Mouse (Mus musculus) myocyte (in vitro differentiated cells): ENCODE data around the gene Fam122a. TPM values are rescaled to one million over a fixed set of nuclear protein-coding genes. Genes with fewer than 3 reads are reported as not detected.

Experiments
- H3K27me3 ChIP-seq: one replicate; pipeline ENCODE4 v1.6.1; 2011; ENCODE audit not compliant: control insufficient read depth, insufficient read depth, insufficient read length
- H3K36me3 ChIP-seq: one replicate; pipeline ENCODE4 v1.6.1; 2011; ENCODE audit not compliant: control insufficient read depth, insufficient read depth
- H3K4me2 ChIP-seq: one replicate; pipeline ENCODE4 v1.6.1; 2011; ENCODE audit warnings: low read depth, control low read depth
- H3K4me3 ChIP-seq: one replicate; pipeline ENCODE4 v1.5.1; 2011; ENCODE audit warnings: mild to moderate bottlenecking, control low read depth, moderate library complexity
- H3K79me2 ChIP-seq: one replicate; pipeline ENCODE4 v1.6.1; 2011; ENCODE audit not compliant: control insufficient read depth, insufficient read depth
- H3ac ChIP-seq: one replicate; pipeline ENCODE4 v1.6.1; 2011; ENCODE audit not compliant: control insufficient read depth, insufficient read length
- CEBPB ChIP-seq: IDR thresholded peaks from 2 replicates; pipeline ENCODE4 v1.6.1; 2011; ENCODE audit warnings: mild to moderate bottlenecking, moderate library complexity; ENCODE audit not compliant: poor library complexity, insufficient read depth, severe bottlenecking
- E2F4 ChIP-seq: IDR thresholded peaks from one replicate; pipeline ENCODE4 v1.6.1; 2011; ENCODE audit warnings: mild to moderate bottlenecking, control low read depth, moderate library complexity; ENCODE audit not compliant: insufficient read depth
- MAX ChIP-seq: IDR thresholded peaks from one replicate; pipeline ENCODE4 v1.6.1; 2011; ENCODE audit warnings: low read depth, mild to moderate bottlenecking, control low read depth
- MYOD1 ChIP-seq, 3 experiments: IDR thresholded peaks; one replicate each; pipeline ENCODE4 v1.6.1; 2011; ENCODE audit warnings: control low read depth in 2 of 3, low read depth in 2 of 3, mild to moderate bottlenecking in 2 of 3, moderate library complexity in 1 of 3; ENCODE audit not compliant: insufficient read length in 2 of 3, control insufficient read depth in 1 of 3
- MYOG ChIP-seq, 3 experiments: IDR thresholded peaks; one replicate each; pipeline ENCODE4 v1.6.1; 2011; ENCODE audit warnings: control low read depth in 2 of 3, low read depth in 2 of 3, mild to moderate bottlenecking in 2 of 3; ENCODE audit not compliant: insufficient read length in 2 of 3, control insufficient read depth in 1 of 3, insufficient read depth in 1 of 3
- POLR2A ChIP-seq: IDR thresholded peaks from one replicate; pipeline ENCODE4 v1.6.1; 2011; ENCODE audit warnings: low read depth, mild to moderate bottlenecking, control low read depth, moderate library complexity; ENCODE audit not compliant: insufficient read length
- POLR2AphosphoS2 ChIP-seq: IDR thresholded peaks from one replicate; pipeline ENCODE4 v1.6.1; 2011; ENCODE audit warnings: low read depth, control low read depth; ENCODE audit not compliant: insufficient read length
- REST ChIP-seq: IDR thresholded peaks from one replicate; pipeline ENCODE4 v1.6.1; 2011; ENCODE audit warnings: mild to moderate bottlenecking, control low read depth, moderate library complexity; ENCODE audit not compliant: insufficient read depth, insufficient read length
- SRF ChIP-seq: IDR thresholded peaks from one replicate; pipeline ENCODE4 v1.6.1; 2011; ENCODE audit warnings: low read depth; ENCODE audit not compliant: control insufficient read depth, insufficient read length
- TCF12 ChIP-seq: IDR thresholded peaks from one replicate; pipeline ENCODE4 v1.6.1; 2011; ENCODE audit warnings: mild to moderate bottlenecking, control low read depth; ENCODE audit not compliant: poor library complexity, insufficient read depth, severe bottlenecking
- TCF3 ChIP-seq: IDR thresholded peaks from one replicate; pipeline ENCODE4 v1.6.1; 2011; ENCODE audit warnings: low read depth, control low read depth; ENCODE audit not compliant: insufficient read length
- USF1 ChIP-seq: IDR thresholded peaks from one replicate; pipeline ENCODE4 v1.6.1; 2011; ENCODE audit warnings: low read depth, mild to moderate bottlenecking, control low read depth, moderate library complexity
- polyA plus RNA-seq: library from polyadenylated mRNA; unstranded; fragments of >200 nt; fragmentation: generic; extraction: Trizol; gene quantifications from one replicate; pipeline ENCODE4 v1.2.1, GENCODE M21; 2012; ENCODE audit warnings: missing spikeins

The Fam122a gene
- polyA plus RNA-seq, 1 experiment: 14.7 TPM

DNA sequence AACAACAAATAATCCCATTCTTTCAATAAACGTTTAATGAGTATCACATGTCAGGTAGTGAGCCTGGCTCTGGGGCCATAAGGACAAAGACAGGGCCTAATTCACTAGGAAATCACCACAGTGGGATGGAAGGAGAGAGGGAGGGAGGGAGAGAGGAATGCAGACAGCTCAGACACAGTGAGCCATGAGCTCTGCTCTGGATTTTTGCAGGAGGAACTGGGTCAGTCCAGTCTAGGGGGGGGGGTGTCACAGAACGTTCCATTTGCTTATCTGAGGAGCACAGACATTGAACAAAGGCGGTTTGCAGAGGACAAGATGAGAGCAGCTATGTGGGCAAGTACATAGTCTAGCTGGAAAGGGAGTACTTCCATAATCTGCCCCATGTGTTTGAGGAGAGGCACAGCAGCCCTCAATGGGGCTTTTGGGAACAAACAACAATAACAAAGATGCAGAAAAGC lies 24.7 kb downstream of the Fam122a start:
- no peak overlapping the region for H3K4me3 ChIP-seq
- no peak overlapping the region for H3K4me2 ChIP-seq
- no peaks in the 10 kb centered on the region for H3K36me3 ChIP-seq
- H3K79me2 ChIP-seq: no peaks in the 10 kb centered on the region
- TF ChIP-seq TCF3 (no peak), REST (no peak), MYOD1 (IDR thresholded peaks at IDR 0.05; ENCODE audit: control insufficient read depth in 1 of 3, insufficient read length in 2 of 3, low read depth in 2 of 3) (no peak), CEBPB (no peak)
- no peak overlapping the region for H3ac ChIP-seq
- no peaks in the 10 kb centered on the region for H3K27me3 ChIP-seq

- no peak overlapping the region for H3ac ChIP-seq
- H3K4me3 ChIP-seq: no peak overlapping the region
- no peaks in the 10 kb centered on the region for H3K79me2 ChIP-seq
- no peak overlapping the region for H3K4me2 ChIP-seq
- H3K27me3 ChIP-seq: no peaks in the 10 kb centered on the region
- no peaks in the 10 kb centered on the region for H3K36me3 ChIP-seq
- no peak for TF ChIP-seq MYOD1 (IDR thresholded peaks at IDR 0.05; ENCODE audit: control insufficient read depth in 1 of 3, insufficient read length in 2 of 3, low read depth in 2 of 3)
- TF ChIP-seq REST: no peak
- TF ChIP-seq MYOG (IDR thresholded peaks at IDR 0.05; ENCODE audit: control insufficient read depth in 1 of 3, insufficient read depth in 1 of 3, insufficient read length in 2 of 3, low read depth in 2 of 3): no peak
- TF ChIP-seq TCF12: no peak
- TF ChIP-seq E2F4: no peak
- TF ChIP-seq TCF3: no peak
- no peak for TF ChIP-seq CEBPB
- no peak for TF ChIP-seq POLR2A
- TF ChIP-seq POLR2AphosphoS2: no peak
- TF ChIP-seq SRF: no peak
- TF ChIP-seq MAX: no peak
- TF ChIP-seq USF1: no peak
Observed at GRCm38 (mm10) chr19:24451626-24452025, 25.5 kb downstream of the Fam122a start.

DNA sequence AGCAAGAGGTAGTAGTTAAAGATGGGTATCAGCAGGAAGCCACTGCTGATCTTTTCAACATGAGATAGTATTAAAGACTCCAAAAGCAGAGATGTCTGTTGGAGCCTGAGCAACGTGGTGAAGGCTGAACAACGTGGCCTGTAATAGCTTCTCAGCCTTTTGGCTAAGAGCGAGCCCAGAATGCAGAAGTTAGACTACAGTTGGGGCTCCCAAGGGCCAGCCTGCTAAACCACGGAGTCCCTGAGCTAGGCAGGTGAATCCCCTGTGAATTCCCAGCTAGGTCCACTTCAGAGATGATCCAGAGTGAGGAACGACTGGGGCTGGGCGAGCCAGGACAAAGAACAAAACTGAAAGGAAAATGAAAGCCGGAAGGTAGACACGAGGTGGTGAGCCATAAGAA lies 26.4 kb downstream of the Fam122a start:
- H3K27me3 ChIP-seq: no peaks in the 10 kb centered on the region
- H3K79me2 ChIP-seq: no peaks in the 10 kb centered on the region
- no peak overlapping the region for H3ac ChIP-seq
- H3K4me2 ChIP-seq: no peak overlapping the region
- H3K36me3 ChIP-seq: no peaks in the 10 kb centered on the region
- TF ChIP-seq REST: no peak
- TF ChIP-seq POLR2AphosphoS2: no peak
- no peak for TF ChIP-seq POLR2A
- TF ChIP-seq SRF: no peak
- TF ChIP-seq E2F4: no peak
- TF ChIP-seq TCF3: no peak
- no peak for TF ChIP-seq CEBPB
- no peak for TF ChIP-seq TCF12
- TF ChIP-seq MYOD1 (IDR thresholded peaks at IDR 0.05; ENCODE audit: control insufficient read depth in 1 of 3, insufficient read length in 2 of 3, low read depth in 2 of 3): no peak
- no peak for TF ChIP-seq MAX
- TF ChIP-seq USF1: no peak
- no peak for TF ChIP-seq MYOG (IDR thresholded peaks at IDR 0.05; ENCODE audit: control insufficient read depth in 1 of 3, insufficient read depth in 1 of 3, insufficient read length in 2 of 3, low read depth in 2 of 3)
- no peak overlapping the region for H3K4me3 ChIP-seq

- no peak overlapping the region for H3K4me2 ChIP-seq
- H3K4me3 ChIP-seq: no peak overlapping the region
- no peaks in the 10 kb centered on the region for H3K79me2 ChIP-seq
- no peak for TF ChIP-seq MYOG (IDR thresholded peaks at IDR 0.05; ENCODE audit: control insufficient read depth in 1 of 3, insufficient read depth in 1 of 3, insufficient read length in 2 of 3, low read depth in 2 of 3)
- no peak for TF ChIP-seq POLR2A
- no peak for TF ChIP-seq MAX
- TF ChIP-seq TCF3: no peak
- TF ChIP-seq TCF12: no peak
- no peak for TF ChIP-seq SRF
- TF ChIP-seq USF1: no peak
- TF ChIP-seq MYOD1 (IDR thresholded peaks at IDR 0.05; ENCODE audit: control insufficient read depth in 1 of 3, insufficient read length in 2 of 3, low read depth in 2 of 3): no peak
- TF ChIP-seq REST: no peak
- no peak for TF ChIP-seq POLR2AphosphoS2
- TF ChIP-seq E2F4: no peak
- TF ChIP-seq CEBPB: no peak
- no peaks in the 10 kb centered on the region for H3K27me3 ChIP-seq
- H3ac ChIP-seq: no peak overlapping the region
- H3K36me3 ChIP-seq: no peaks in the 10 kb centered on the region
Observed at GRCm38 (mm10) chr19:24444322-24444721, 32.8 kb downstream of the Fam122a start.

GRCm38 (mm10) chr19:24439715-24440114 lies 37.4 kb downstream of the Fam122a start:
- TF ChIP-seq MYOD1 (IDR thresholded peaks at IDR 0.05; ENCODE audit: control insufficient read depth in 1 of 3, insufficient read length in 2 of 3, low read depth in 2 of 3): no peak
- no peak for TF ChIP-seq CEBPB
- TF ChIP-seq TCF3: no peak
- no peak for TF ChIP-seq SRF
- no peak for TF ChIP-seq MAX
- no peak for TF ChIP-seq POLR2AphosphoS2
- TF ChIP-seq MYOG (IDR thresholded peaks at IDR 0.05; ENCODE audit: control insufficient read depth in 1 of 3, insufficient read depth in 1 of 3, insufficient read length in 2 of 3, low read depth in 2 of 3): no peak
- TF ChIP-seq USF1: no peak
- TF ChIP-seq E2F4: no peak
- TF ChIP-seq TCF12: no peak
- no peak overlapping the region for H3K4me3 ChIP-seq
- no peak overlapping the region for H3ac ChIP-seq
- H3K4me2 ChIP-seq: no peak overlapping the region
- no peaks in the 10 kb centered on the region for H3K79me2 ChIP-seq
- H3K36me3 ChIP-seq: no peaks in the 10 kb centered on the region
- H3K27me3 ChIP-seq: no peaks in the 10 kb centered on the region
